Mouse (Mus musculus) CH12.LX (cell line): ENCODE measurements at regions not wholly inside any gene's neighbourhood (a gene's known extent, or its start where the extent isn't known, plus 50 kb on each side); places are given as distances from the start of the nearest gene placed in this dataset.

Source experiments
- CHD2 ChIP-seq: IDR thresholded peaks from 2 replicates; pipeline ENCODE4 v1.6.1; 2011; ENCODE audit warnings: low read length, improper control_type of control experiment
- CTCF ChIP-seq, 2 experiments: IDR thresholded peaks in 1 of 2; conservative IDR thresholded peaks in 1 of 2; 2 replicates each; pipeline ENCODE4 v1.5.1; 2011 to 2012; ENCODE audit warnings: low read depth in 2 of 2, low read length in 2 of 2, improper control_type of control experiment in 1 of 2, inconsistent platforms in 1 of 2, mild to moderate bottlenecking in 1 of 2, moderate library complexity in 1 of 2
- E2F4 ChIP-seq: IDR thresholded peaks from 2 replicates; pipeline ENCODE4 v1.6.1; 2011; ENCODE audit warnings: low read depth, low read length, improper control_type of control experiment; ENCODE audit not compliant: insufficient replicate concordance
- EP300 ChIP-seq: IDR thresholded peaks from 2 replicates; pipeline ENCODE4 v1.6.1; 2011; ENCODE audit warnings: low read length, improper control_type of control experiment
- KAT2A ChIP-seq: IDR thresholded peaks from 2 replicates; pipeline ENCODE4 v1.6.1; 2012; ENCODE audit warnings: low read length, improper control_type of control experiment, inconsistent platforms; ENCODE audit not compliant: insufficient replicate concordance
- MAZ ChIP-seq: IDR thresholded peaks from 2 replicates; pipeline ENCODE4 v1.6.1; 2012; ENCODE audit warnings: low read depth, mild to moderate bottlenecking, inconsistent platforms, low read length, improper control_type of control experiment, moderate library complexity
- POLR2A ChIP-seq: IDR thresholded peaks from 2 replicates; pipeline ENCODE4 v1.6.1; 2011; ENCODE audit warnings: low read depth, mild to moderate bottlenecking, improper control_type of control experiment, low read length
- POLR2AphosphoS2 ChIP-seq: IDR thresholded peaks from 2 replicates; pipeline ENCODE4 v1.6.1; 2011; ENCODE audit warnings: low read depth, low read length, improper control_type of control experiment
- TBP ChIP-seq: conservative IDR thresholded peaks from 2 replicates; pipeline ENCODE4 v1.6.1; 2011; ENCODE audit warnings: low read depth, low read length, improper control_type of control experiment
- USF1 ChIP-seq: IDR thresholded peaks from 2 replicates; pipeline ENCODE4 v1.6.1; 2014; ENCODE audit warnings: low read depth, mild to moderate bottlenecking, inconsistent platforms, low read length, improper control_type of control experiment
- ZC3H11A ChIP-seq: IDR thresholded peaks from 2 replicates; pipeline ENCODE4 v1.6.1; 2012; ENCODE audit warnings: low read depth, mild to moderate bottlenecking, inconsistent platforms, low read length, improper control_type of control experiment
- ZNF384 ChIP-seq: IDR thresholded peaks from 2 replicates; pipeline ENCODE4 v1.6.1; 2012; ENCODE audit warnings: low read depth, low read length, improper control_type of control experiment, inconsistent platforms

DNA sequence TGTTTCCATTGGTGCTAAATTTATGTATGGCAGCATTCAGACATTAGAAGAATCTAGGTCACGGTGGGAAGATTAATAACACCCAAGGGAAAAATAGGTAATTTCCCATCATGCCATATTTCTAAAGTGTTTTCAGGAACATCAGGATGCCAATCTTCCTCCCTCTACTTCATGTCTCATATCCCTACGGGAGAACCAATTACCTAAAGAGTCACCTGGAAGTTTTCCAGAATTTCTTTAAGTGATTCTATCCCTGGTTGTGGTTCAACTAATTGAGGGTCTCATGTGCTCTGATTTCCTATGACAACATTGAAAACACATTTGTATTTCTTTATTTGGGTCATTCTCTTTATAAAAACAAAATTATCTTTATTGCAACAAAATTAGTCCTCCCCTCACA, 912.3 kb upstream of the Cited2 start:
- TF ChIP-seq POLR2A, result no peak
- TF ChIP-seq TBP, result no peak
- TF ChIP-seq MAZ, result no peak
- no peak for TF ChIP-seq CTCF (conservative IDR thresholded peaks at IDR 0.05 in 1 of 2, IDR thresholded peaks at IDR 0.05 in 1 of 2; ENCODE audit: low read depth in 2 of 2, low read length in 2 of 2)
- TF ChIP-seq CHD2, result no peak
- TF ChIP-seq USF1, result no peak
- TF ChIP-seq KAT2A, result no peak
- TF ChIP-seq POLR2AphosphoS2, result no peak
- no peak for TF ChIP-seq E2F4
- TF ChIP-seq ZNF384, result no peak
- no peak for TF ChIP-seq ZC3H11A
- TF ChIP-seq EP300, result no peak
